Mouse (Mus musculus) heart, postnatal 0 days (tissue): ENCODE measurements at regions not wholly inside any gene's neighbourhood (a gene's known extent, or its start where the extent isn't known, plus 50 kb on each side); places are given as distances from the start of the nearest gene placed in this dataset.

Experiments used
- ATAC-seq: fragments of 200-750 bp; cut with Nextera tagmentation; 2 replicates; pipeline ENCODE4 v1.8.0; 2017; ENCODE audit warnings: low read depth, moderate number of reproducible peaks, moderate library complexity; ENCODE audit not compliant: insufficient read depth
- DNase-seq: peaks from one replicate; pipeline ENCODE4 v3.0.0-alpha.2; 2016; ENCODE audit warnings: low spot score
- H3K27ac ChIP-seq: fragments of 300-500 bp; sonication (generic); 2 replicates; pipeline ENCODE4 v1.5.1; 2014; ENCODE audit warnings: low read depth, mild to moderate bottlenecking
- H3K27me3 ChIP-seq: fragments of 300-500 bp; sonication (generic); 2 replicates; pipeline ENCODE4 v1.6.1; 2014; ENCODE audit warnings: low read length, mixed read lengths; ENCODE audit not compliant: control insufficient read depth, insufficient read depth
- H3K36me3 ChIP-seq: fragments of 300-500 bp; sonication (generic); replicated peaks from 2 replicates; pipeline ENCODE4 v1.6.1; 2014; ENCODE audit warnings: low read length, mixed read lengths; ENCODE audit not compliant: control insufficient read depth, insufficient read depth
- H3K4me1 ChIP-seq: fragments of 300-500 bp; sonication (generic); 2 replicates; pipeline ENCODE4 v1.6.1; 2014; ENCODE audit warnings: antibody characterized with exemption; ENCODE audit not compliant: control insufficient read depth, insufficient read depth
- H3K4me2 ChIP-seq: fragments of 300-500 bp; sonication (generic); 2 replicates; pipeline ENCODE4 v1.6.1; 2014; ENCODE audit warnings: low read depth, mild to moderate bottlenecking, low read length, moderate library complexity
- H3K4me3 ChIP-seq: fragments of 300-500 bp; sonication (generic); 2 replicates; pipeline ENCODE4 v1.5.1; 2014; ENCODE audit warnings: low read depth, low read length
- H3K9ac ChIP-seq: fragments of 300-500 bp; sonication (generic); replicated peaks from 2 replicates; pipeline ENCODE4 v1.6.1; 2014; ENCODE audit warnings: low read depth, low read length, mixed read lengths
- H3K9me3 ChIP-seq: fragments of 300-500 bp; sonication (generic); replicated peaks from 2 replicates; pipeline ENCODE4 v1.6.1; 2016; ENCODE audit warnings: low read length; ENCODE audit not compliant: control insufficient read depth
- CTCF ChIP-seq: IDR thresholded peaks from 2 replicates; pipeline ENCODE4 v1.5.1; 2016; ENCODE audit warnings: antibody characterized with exemption, control low read depth, low read depth
- EP300 ChIP-seq: IDR thresholded peaks from 2 replicates; pipeline ENCODE4 v1.6.1; 2016; ENCODE audit warnings: antibody characterized with exemption, low read depth
- WGBS: fragments of 180-500 bp; shearing (Covaris S2); extraction: QIAGEN DNeasy Blood & Tissue Kit; methylation state at CpG from one replicate; pipeline ENCODE4 v1.1.7; 2014; 5-methylcytosine and 5-hydroxymethylcytosine counted together

DNA sequence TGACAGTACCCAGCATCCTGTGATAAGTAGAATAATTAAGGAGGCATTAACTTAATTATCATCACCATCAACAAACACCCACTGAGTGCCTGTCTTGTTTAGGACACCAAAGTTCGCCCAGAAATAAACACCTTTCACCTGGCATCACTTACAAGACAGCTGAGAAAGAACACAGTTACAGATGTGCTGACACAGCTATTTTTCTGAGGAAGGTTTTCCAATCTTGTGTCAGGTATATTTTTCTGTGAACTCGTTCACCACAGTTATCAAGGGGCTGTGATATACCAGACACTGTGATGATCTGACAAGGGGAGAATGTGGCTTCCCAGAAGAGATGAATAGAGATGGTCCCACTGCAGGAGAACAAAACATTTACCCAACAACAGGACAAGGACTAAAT is 311.1 kb downstream of the Pik3r1 start:
- no peaks in the 10 kb centered on the region for H3K9me3 ChIP-seq
- no peaks in the 10 kb centered on the region for H3K36me3 ChIP-seq
- 49% methylated on average over 2 of the region's 2 CpGs for WGBS
- no peaks in the 10 kb centered on the region for H3K27me3 ChIP-seq
- H3K4me2 ChIP-seq = no peak overlapping the region
- no peaks in the 10 kb centered on the region for H3K4me1 ChIP-seq
- H3K9ac ChIP-seq = no peak overlapping the region
- H3K4me3 ChIP-seq = no peak overlapping the region
- ATAC-seq (no peak), DNase-seq (no peak)
- no peak for TF ChIP-seq CTCF
- no peak for TF ChIP-seq EP300
- no peak overlapping the region for H3K27ac ChIP-seq

DNA sequence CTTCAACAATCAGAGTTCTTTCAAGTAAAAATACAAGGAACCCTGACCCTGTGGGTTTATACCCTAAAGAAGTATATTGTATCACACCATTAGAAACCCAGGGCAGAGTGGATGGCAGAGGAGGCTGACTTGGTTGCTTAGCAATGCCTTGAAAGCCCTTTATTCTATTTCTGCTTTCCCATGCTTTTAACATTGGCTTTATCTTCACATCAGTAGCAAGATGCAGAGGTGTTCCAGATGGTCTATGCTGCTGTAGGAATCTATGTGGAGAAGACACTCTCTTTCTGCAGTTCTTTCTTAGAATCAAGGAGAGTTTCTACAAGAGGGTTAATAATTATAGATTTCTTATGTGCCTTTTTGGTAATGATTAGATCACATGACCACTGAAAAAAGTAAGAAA is 313.7 kb downstream of the Pik3r1 start:
- Histone ChIP-seq H3K27me3 (no peaks in the 10 kb centered on the region), H3K27ac (no peak overlapping the region), H3K9me3 (no peaks in the 10 kb centered on the region), H3K4me1 (peaks cover 4% of the 10 kb centered on the region), H3K36me3 (no peaks in the 10 kb centered on the region), H3K4me3 (no peak overlapping the region), H3K4me2 (no peak overlapping the region), H3K9ac (no peak overlapping the region)
- no peak for TF ChIP-seq EP300
- TF ChIP-seq CTCF = no peak
- ATAC-seq (no peak), DNase-seq (no peak)

DNA sequence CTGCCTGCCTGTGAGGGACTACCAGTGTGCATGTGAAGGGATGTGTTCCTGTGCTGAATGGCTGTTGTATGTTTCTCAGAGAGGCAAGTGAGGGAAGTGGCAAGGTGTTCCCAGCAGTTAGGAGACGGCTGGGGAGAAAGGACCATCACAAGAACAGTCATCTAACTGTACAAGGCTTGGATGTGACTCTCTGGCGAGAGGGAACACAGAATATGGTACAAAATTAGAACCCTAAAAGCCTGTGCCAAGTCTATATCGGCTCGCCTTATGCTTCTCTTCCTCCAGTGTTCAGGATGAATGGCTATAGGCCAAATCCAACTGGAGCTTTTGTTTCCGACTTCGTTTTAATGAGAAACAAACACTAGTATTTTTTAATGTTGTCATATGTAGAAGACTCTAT is 317.5 kb downstream of the Pik3r1 start:
- H3K9ac ChIP-seq = no peak overlapping the region
- H3K27me3 ChIP-seq = no peaks in the 10 kb centered on the region
- H3K4me3 ChIP-seq = no peak overlapping the region
- TF ChIP-seq CTCF (no peak), EP300 (no peak)
- no peak for ATAC-seq
- no peaks in the 10 kb centered on the region for H3K36me3 ChIP-seq
- no peak for DNase-seq
- H3K4me1 ChIP-seq = peaks cover 4% of the 10 kb centered on the region
- H3K9me3 ChIP-seq = no peaks in the 10 kb centered on the region
- H3K4me2 ChIP-seq = no peak overlapping the region
- no peak overlapping the region for H3K27ac ChIP-seq
- WGBS = 44% methylated on average over 6 of the region's 6 CpGs

DNA sequence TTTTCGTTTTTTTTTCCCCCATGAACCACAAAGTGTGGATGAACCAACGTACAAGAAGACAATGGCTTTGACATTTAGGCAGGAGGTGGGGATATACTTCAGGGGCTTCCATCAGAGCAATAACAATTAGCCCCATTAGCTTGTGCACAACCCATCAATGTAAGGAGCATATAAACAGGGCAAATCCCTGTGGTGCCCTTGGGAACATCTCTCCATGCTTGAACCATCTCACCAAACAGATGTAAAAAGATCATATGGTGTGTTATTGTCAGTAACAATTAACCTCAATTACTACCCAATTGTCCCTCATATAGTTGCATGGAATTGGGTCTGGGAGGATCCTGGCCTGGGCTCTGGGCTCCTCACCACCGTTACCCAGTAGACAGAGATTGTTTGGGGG is 328.5 kb downstream of the Pik3r1 start:
- H3K36me3 ChIP-seq = no peaks in the 10 kb centered on the region

DNA sequence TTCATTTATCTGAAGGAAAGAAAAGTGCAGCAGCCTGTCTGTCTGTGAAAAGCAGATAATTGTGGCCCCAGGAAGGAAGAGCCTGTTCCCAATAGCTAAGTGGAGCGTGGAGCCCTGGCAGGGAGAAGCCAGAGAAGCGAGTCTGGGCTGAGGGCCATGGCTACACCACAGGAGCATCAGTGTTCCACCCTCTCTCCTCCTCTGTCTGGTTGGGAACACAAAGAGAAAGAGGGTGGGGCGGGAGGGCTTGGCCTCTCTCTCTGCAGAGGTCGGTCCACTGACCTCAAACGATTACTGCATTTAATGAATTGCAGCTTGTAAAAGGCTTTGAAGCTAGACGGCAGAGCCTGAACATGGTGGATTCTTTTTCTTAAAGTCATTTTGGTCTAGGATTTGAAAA is 329.0 kb downstream of the Pik3r1 start:
- Histone ChIP-seq H3K9ac (no peak overlapping the region), H3K9me3 (no peaks in the 10 kb centered on the region), H3K4me3 (no peak overlapping the region), H3K36me3 (no peaks in the 10 kb centered on the region), H3K4me2 (no peak overlapping the region), H3K4me1 (no peaks in the 10 kb centered on the region), H3K27me3 (no peaks in the 10 kb centered on the region), H3K27ac (no peak overlapping the region)
- WGBS = 58% methylated on average over 6 of the region's 6 CpGs
- ATAC-seq = no peak
- TF ChIP-seq CTCF (no peak), EP300 (no peak)
- DNase-seq = no peak

More for the DNA sequence above, 328.5 kb downstream of the Pik3r1 start:
- no peak for ATAC-seq
- no peak for TF ChIP-seq CTCF
- no peak for TF ChIP-seq EP300
- Histone ChIP-seq H3K4me3 (no peak overlapping the region), H3K4me1 (no peaks in the 10 kb centered on the region), H3K27ac (no peak overlapping the region), H3K27me3 (no peaks in the 10 kb centered on the region), H3K9me3 (no peaks in the 10 kb centered on the region), H3K9ac (no peak overlapping the region), H3K4me2 (no peak overlapping the region)
- 75% methylated on average over 3 of the region's 3 CpGs for WGBS
- no peak for DNase-seq

DNA sequence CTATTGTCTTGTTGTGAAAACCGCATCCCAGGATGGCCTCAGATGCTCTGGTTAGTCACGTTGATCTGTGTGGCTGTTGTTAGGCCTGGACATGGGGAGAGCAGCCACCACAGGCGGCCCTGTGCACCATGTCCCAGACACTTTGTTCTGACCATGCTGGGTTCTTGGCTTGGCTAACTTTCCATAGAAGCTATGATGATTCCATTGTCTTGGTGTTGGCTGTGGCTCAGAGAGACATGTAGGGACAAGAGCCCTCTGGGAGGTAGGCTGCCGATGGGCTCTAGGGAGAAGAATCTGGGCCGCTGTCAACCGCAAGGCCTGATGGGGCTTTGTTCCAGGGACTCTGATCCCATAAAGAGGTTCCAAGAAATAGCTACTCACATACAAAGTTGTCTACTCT is 334.9 kb downstream of the Pik3r1 start:
- no peak overlapping the region for H3K4me2 ChIP-seq
- 80% methylated on average over 6 of the region's 6 CpGs for WGBS
- H3K36me3 ChIP-seq = no peaks in the 10 kb centered on the region
- no peaks in the 10 kb centered on the region for H3K9me3 ChIP-seq
- no peak overlapping the region for H3K9ac ChIP-seq
- DNase-seq (no peak), ATAC-seq (no peak)
- no peaks in the 10 kb centered on the region for H3K27me3 ChIP-seq
- no peak overlapping the region for H3K27ac ChIP-seq
- no peak for TF ChIP-seq CTCF
- H3K4me1 ChIP-seq = no peaks in the 10 kb centered on the region
- no peak overlapping the region for H3K4me3 ChIP-seq
